Mouse (Mus musculus) fibroblast of lung, adult 2 months (primary cell): ENCODE measurements around the gene Gnrhr.

Experiments used
- DNase-seq: peaks from one replicate; pipeline ENCODE4 v3.0.0-alpha.2; 2011; ENCODE audit warnings: low read depth

Gene Gnrhr

DNA sequence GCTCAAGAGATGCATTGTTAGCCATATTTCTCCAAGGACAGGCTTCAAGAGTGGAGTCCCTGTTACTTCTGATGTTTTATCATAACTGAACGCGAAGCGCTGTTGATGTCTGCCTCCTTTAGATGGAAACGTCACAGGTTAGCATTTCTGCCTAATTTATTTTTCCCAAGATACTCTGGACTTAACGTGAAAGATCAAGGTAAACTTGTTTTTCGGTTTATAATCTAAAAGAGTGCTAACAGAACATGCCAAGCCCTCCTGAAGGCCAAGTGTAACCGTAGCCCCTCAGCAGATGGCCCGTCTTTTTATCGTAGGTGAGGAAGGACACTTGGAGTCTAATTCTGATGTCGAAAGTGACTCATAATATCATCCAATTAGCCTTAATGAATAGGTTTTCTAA is at the start of gene Gnrhr:
Gene Gnrhr (minus strand): TSS at position 101 of the 400 bp plus-strand sequence.
- DNase-seq = no peak

DNA sequence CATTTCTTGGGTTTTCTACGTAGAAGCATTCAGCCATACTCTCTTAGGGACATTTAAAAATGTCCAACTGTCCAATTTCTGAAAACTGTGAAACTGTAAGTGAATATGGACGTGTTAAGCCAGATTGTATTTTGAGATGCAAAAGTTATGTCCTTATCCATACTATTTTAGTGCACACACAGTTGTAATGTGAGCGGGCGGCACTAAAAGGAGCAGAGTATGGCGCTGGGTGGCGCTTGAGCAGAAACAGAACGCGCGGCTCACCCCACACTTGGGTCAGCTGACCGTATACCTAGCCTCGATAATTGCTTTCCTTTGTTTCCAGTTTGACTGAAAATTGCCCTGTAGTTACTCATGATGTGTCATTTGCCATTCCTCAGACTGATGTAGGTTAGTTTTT is 48.9 kb upstream of the Gnrhr start:
- no peak for DNase-seq

DNA sequence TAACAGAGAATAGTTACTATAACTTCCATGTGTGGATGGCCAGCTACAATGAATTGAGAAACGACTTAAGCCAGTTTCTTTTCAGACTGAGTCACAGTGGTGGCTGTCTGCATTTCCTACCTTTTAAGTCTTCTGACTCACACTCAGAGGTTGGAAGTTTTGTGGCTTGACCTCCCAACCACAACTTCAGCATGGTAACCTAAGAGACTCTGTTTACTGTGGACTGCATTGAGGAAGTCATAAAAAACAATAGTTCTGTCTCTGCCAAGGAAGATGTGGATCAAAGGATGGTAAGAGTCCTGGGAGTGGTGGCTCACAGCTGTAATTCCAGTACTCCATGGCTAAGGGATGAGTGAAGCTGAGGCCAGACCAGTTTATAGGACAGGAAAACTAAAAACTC is 47.2 kb upstream of the Gnrhr start:
- peak; percentile 64 for DNase-seq

DNA sequence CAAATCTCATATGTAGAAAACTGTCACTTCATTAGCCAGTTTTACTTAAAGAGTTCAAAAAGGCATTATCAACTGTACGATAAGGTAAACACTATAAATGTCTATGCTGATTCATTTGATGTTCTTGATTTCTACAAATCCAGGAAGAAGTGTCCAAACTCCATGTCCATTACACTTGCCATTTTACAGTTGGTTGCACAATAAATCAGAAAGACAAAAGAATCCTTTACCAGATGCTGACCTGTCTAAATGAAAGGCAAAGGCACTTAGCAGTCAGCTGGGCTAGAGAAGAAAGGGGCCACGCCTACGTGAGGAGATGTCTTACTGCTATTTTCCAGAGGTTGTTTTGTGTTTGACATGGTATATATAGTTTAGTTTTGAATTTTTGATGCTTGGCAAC is 46.6 kb upstream of the Gnrhr start:
- no peak for DNase-seq

DNA sequence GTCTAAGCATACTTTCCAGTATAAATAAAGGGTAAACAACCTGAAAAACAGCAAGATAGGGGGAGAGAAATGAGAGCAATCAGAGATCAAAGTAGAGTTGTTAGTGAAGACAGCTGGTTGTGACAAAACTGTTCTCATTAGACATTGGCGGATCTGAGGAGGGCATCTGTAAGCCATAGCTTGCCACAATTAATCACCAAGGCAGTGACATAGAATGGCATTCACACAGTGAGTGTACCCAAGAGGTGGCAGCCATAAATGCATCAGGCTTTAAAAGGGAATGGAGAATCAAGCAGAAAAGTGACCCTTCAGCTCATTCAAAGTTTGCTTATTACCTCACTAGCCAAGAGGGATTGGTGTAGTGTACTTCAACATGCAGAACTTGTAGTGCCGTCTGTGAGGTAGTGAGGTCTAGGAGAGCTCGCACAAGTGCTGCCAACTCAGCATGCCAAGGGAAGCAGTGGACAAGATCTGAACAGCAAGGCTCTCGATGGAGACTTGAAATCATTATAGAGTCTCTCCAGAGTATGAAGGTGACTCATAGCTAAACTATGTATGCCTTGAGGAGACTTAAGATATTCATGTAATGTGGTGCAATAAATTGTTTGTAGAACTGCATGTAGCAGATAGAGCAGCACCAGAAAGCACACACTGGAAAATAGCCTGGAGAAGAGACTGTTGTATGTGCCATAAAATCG is 29.6 kb upstream of the Gnrhr start:
- no peak for DNase-seq

DNA sequence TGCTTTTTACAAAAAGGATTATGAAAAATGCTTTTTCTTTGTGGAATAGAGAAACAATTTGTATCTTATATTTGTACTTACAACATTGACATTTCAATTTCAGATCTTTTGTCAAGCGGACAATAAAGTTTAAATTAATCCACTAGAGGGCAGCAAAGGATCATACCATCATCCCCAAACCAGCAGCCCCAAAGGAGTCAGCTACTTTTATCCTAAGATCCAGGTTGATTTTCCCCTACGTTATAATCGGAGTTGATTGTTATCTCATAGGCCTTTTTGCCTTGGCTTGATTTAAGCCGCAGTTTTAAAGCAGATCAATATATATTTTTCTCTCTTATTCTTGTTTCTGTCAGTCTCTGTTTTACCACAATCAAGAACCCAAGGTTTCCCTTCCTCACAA is 6.3 kb downstream of the Gnrhr start:
- DNase-seq = peak; percentile 33

DNA sequence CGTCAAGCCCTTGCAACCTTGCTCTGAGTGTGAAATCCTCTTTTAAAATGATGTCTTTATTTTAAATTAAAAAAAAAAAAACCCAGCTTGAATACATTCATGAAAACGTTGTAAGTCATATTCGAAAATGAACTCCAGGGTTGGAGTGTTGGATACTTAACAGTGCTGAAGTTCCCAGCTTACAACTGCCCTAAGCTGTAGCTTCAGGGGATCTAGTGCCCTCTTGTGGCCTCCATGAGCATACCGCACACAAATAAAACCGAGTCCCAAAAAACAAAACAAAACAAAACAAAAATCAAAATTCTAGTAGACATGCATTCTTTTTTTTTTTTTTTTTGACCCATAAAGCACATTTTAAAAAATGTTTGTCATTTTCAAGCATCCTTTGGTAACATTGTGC is 6.9 kb downstream of the Gnrhr start:
- peak; percentile 10 for DNase-seq

DNA sequence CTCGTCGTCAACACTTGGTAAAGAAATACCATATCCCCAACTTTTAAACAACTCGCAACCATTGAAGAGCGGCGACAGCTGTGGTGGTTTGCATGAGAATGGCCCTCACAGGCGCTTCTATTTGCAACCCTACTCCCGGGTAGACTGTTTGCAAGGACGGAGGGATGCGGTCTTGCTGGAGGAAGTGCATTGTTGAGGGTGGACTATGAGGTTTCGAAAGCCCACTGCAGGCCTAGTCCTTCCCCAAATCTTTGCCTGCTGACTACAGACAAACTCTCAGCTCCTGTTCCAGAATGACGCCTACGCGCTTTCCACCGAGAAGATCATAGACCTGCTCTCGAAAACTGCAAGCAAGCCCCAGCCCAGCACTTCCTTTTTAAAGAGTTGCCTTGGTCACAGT is 7.4 kb downstream of the Gnrhr start:
- DNase-seq = no peak

DNA sequence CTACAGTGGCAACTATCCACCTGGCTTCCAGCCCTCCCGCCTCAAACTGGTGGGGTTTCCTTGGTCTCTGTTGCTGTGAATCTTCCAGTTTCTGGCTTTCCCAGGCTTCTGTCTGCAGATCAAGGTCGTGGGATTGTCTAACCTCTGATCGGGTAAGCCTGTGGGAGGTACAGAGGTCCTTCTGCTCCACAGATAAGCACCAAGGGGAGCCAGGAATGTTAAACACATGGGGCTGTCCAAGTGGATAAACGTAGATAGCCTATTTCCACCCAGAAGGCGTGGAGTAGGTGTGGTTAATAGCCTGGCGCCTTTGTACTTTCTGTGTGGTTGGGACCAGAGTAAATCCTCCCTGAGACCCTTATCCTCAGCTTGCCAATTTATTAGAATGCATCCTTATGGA is 10.3 kb downstream of the Gnrhr start:
- DNase-seq = no peak

DNA sequence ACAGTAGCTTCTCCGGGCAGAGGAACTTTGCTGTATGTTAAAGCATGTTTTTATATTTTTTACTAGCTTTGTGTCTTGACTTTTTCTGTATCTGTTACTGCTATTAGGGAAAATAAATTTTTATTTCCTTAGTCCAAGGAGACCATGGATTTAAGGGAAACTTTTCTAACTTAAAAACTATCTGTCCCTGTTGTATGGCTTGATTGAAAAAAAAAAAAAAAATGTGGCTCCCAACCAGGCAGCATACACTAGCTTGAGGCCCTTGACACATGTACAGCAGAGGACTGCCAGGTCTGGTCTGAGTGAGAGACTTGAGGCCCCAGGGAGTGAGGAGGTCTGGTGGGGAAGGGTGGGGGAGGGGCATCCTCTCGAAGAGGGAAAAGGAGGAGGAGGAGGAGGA is 23.9 kb downstream of the Gnrhr start:
- no peak for DNase-seq

DNA sequence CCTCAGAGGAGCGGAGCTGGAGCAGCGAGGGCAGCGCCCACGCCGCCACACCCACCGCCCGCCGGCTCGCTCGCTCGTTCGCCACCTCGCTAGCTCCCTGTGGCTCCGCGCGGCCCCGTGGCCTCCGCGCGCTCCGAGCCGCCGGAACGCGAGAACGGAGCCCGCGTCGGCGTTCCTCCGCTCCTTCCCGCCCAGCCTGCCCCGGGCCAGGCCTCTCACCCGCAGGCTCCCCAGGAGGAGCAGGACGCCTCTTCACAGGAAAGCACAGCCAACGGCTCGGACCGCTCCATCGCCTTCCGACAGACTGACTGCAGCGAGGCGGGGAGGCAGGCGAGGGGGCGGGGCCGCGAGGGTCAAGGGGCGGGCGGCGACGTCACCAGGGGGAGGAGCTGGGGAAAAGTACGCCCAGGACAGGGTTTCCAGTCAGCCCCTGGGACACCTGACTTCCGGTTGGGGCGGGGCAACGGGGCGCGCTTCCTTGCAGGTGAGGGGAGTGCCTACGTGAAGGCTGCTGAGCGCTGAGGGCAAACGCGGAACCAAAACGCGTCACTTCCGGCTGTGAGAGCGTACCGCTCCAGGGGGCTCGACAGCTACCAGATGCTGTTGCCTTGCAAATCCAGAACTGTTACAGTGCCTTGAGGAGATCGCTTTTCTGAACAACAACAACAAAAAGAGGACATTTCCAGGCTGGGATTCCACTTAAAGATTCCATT is 25.1 kb downstream of the Gnrhr start, which contains the start of gene Uba6:
Gene Uba6 (minus strand): TSS at position 355 of the 713 bp plus-strand sequence.
- peak; percentile 87 for DNase-seq

DNA sequence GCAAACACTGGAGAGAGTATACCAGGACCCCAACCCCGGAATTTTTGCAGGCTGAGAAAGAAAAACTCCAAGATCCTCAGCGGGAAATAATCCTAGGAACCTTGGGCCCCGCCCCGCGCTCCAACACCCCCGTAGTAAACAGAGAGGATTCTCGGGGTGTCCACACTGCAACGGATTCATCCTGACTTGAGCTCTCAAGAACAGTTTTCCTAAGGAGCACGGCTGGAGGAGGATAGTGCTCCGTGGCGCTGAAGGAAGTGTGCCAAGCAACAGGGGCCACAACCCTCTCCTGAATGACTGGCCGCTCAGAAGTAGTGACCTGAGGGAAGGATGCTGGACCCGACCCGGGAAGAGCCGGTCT is 25.6 kb downstream of the Gnrhr start:
- no peak for DNase-seq
